Mouse (Mus musculus): ENCODE results near the gene Junb. TPM values are rescaled to one million over a fixed set of nuclear protein-coding genes. Genes with fewer than 3 reads are reported as not detected.

Gene Junb
- polyA plus RNA-seq, 1 experiment from 2014 or later = 6.2 TPM

DNA sequence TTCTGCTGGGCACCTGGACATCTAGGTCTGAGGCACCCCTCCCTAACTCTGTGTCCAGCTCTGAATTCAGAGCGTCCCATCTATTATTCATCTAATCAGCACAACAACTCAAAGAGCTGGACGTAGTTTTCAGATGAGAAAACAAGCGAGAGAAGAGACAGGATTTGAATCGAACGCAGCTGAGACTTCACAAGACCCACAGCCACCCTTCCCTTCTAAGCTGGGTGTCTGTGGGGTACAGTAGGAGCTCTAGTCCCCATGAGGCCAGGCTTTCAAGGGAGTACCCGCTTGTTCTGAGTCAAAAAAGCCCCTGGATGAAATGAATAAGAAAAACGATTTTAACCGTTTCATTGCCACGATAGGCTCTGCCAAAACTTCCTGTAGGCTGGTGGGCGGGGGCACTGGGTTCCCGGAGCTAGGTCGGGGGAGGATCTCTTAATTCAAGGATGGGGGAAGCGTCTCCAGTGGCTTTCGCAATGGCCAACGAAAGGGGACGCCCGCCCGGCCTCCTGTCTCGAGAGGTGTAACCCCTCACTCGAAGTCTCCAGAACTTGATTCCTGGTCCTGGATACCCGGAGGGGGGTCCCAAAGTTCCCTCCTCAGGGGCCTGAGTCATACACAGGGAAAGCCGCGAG lies 6.6 kb upstream of the Junb start:
- H3K27me3 ChIP-seq (ENCODE audit: control insufficient read depth, insufficient read depth, low read length) = peaks cover 15% of the 10 kb centered on the region

GRCm38 (mm10) chr8:84984294-84985048 lies 6.0 kb upstream of the Junb start:
- Histone ChIP-seq H3K9ac (ENCODE audit: low read length) (no peak overlapping the region), H3K9me3 (ENCODE audit: control insufficient read depth, low read length) (no peaks in the 10 kb centered on the region), H3K27me3 (ENCODE audit: control insufficient read depth, insufficient read depth, low read length) (peaks cover 21% of the 10 kb centered on the region), H3K27ac (ENCODE audit: low read depth, low read length) (no peak overlapping the region), H3K4me1 (ENCODE audit: control insufficient read depth, insufficient read depth, low read length) (peaks cover 26% of the 10 kb centered on the region), H3K4me2 (ENCODE audit: low read depth) (peak overlapping the region; percentile 97), H3K4me3 (ENCODE audit: low read depth, low read length) (no peak overlapping the region), H3K36me3 (ENCODE audit: control insufficient read depth, insufficient read depth, low read length) (no peaks in the 10 kb centered on the region)
- ATAC-seq (ENCODE audit: insufficient read depth, low FRiP score, low TSS enrichment) (no peak), DNase-seq (ENCODE audit: low spot score) (no peak)
- WGBS = 14% methylated on average over 16 of the region's 16 CpGs

More for the DNA sequence above, 6.6 kb upstream of the Junb start:
- Histone ChIP-seq H3K9ac (ENCODE audit: low read length) (peak overlapping the region; percentile 43), H3K9me3 (ENCODE audit: control insufficient read depth, low read length) (no peaks in the 10 kb centered on the region), H3K4me3 (ENCODE audit: low read depth, low read length) (peak overlapping the region; percentile 43), H3K4me2 (ENCODE audit: low read depth) (peak overlapping the region; percentile 97), H3K27ac (ENCODE audit: low read depth, low read length) (no peak overlapping the region), H3K4me1 (ENCODE audit: control insufficient read depth, insufficient read depth, low read length) (peaks cover 20% of the 10 kb centered on the region), H3K36me3 (ENCODE audit: control insufficient read depth, insufficient read depth, low read length) (no peaks in the 10 kb centered on the region)
- ATAC-seq (ENCODE audit: insufficient read depth, low FRiP score, low TSS enrichment) (no peak), DNase-seq (ENCODE audit: low spot score) (no peak)
- under 1% methylated on average over 23 of the region's 23 CpGs for WGBS

DNA sequence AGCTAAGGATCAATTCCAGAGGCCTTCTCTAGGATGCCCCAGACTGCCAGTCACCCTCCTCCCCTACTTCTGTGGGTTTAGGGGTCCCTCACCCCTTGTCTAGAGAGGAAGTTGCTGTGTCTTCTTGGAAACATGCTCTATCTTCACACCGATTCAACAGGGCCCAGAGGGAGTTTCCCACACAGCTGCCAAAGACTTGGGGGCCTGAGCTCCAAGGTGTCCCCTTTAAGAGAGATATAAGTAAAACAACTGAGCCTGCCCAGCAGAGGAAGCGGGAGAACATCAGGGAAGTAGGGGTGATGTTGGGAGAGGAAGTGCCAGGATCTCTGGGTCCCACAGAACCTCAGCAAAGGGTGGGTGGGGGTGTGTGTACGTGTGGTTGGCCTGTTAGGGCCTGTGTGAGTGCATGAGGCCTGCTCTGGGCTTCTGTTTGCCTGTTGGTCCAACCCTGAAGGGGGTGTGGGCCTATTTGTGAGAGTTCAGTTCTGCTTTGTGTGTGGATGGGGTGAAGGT lies 4.0 kb upstream of the Junb start:
- no peak for DNase-seq (ENCODE audit: low spot score)
- peaks cover 33% of the 10 kb centered on the region for H3K27me3 ChIP-seq (ENCODE audit: control insufficient read depth, insufficient read depth, low read length)
- no peak overlapping the region for H3K4me2 ChIP-seq (ENCODE audit: low read depth)
- H3K27ac ChIP-seq (ENCODE audit: low read depth, low read length) = no peak overlapping the region
- H3K9me3 ChIP-seq (ENCODE audit: control insufficient read depth, low read length) = no peaks in the 10 kb centered on the region
- H3K9ac ChIP-seq (ENCODE audit: low read length) = no peak overlapping the region
- no peak for ATAC-seq (ENCODE audit: insufficient read depth, low FRiP score, low TSS enrichment)
- peaks cover 41% of the 10 kb centered on the region for H3K4me1 ChIP-seq (ENCODE audit: control insufficient read depth, insufficient read depth, low read length)
- H3K36me3 ChIP-seq (ENCODE audit: control insufficient read depth, insufficient read depth, low read length) = no peaks in the 10 kb centered on the region
- H3K4me3 ChIP-seq (ENCODE audit: low read depth, low read length) = no peak overlapping the region
- WGBS = 67% methylated on average over 3 of the region's 3 CpGs

- no peaks in the 10 kb centered on the region for H3K36me3 ChIP-seq (ENCODE audit: control insufficient read depth, insufficient read depth, low read length)
- ATAC-seq (ENCODE audit: insufficient read depth, low FRiP score, low TSS enrichment) = no peak
- peaks cover 37% of the 10 kb centered on the region for H3K27me3 ChIP-seq (ENCODE audit: control insufficient read depth, insufficient read depth, low read length)
- H3K27ac ChIP-seq (ENCODE audit: low read depth, low read length) = no peak overlapping the region
- H3K4me2 ChIP-seq (ENCODE audit: low read depth) = no peak overlapping the region
- H3K9me3 ChIP-seq (ENCODE audit: control insufficient read depth, low read length) = no peaks in the 10 kb centered on the region
- no peak overlapping the region for H3K9ac ChIP-seq (ENCODE audit: low read length)
- peaks cover 46% of the 10 kb centered on the region for H3K4me1 ChIP-seq (ENCODE audit: control insufficient read depth, insufficient read depth, low read length)
- H3K4me3 ChIP-seq (ENCODE audit: low read depth, low read length) = no peak overlapping the region
- WGBS = 80% methylated on average over 15 of the region's 15 CpGs
- DNase-seq (ENCODE audit: low spot score) = no peak
Measured at GRCm38 (mm10) chr8:84981644-84982498, 3.4 kb upstream of the Junb start.

DNA sequence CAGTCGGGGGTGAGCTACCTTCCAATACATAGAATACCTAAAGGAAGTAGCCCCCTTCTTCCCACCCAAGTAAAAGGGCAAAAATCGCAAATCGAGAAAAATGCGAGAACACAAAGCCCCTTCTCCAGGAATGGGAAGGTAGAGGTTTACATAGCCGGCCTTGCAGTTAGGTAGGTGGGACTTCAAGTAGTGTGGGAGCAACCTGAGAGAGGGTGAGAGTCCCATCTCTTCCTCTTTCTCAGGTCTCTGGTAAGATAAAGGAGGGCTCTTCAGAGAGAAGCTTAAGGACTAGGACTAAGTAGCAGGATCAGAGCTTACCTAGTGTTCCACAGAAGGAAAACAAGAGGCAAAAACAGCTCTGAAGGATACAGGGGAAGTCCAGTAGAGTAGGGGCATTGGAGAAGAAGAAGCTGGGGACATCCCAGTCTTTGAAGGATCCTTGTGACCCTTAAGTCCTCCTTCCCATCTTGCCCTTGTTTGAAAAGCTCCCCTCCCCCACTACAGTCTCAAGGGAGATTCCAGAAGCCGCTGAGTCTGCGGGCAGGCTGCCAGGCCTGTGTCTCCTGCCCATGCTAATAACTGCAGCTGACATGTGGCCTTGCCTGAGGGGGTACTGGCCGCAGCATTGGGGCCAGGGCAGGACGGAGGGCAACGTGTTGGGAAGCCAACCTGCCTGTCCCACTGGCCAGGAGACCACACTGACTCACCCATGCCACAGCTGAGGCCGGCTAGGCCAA lies 2.3 kb upstream of the Junb start:
- peaks cover 48% of the 10 kb centered on the region for H3K4me1 ChIP-seq (ENCODE audit: control insufficient read depth, insufficient read depth, low read length)

GRCm38 (mm10) chr8:84979599-84980421 lies 1.3 kb upstream of the Junb start:
- Histone ChIP-seq H3K9ac (ENCODE audit: low read length) (no peak overlapping the region), H3K36me3 (ENCODE audit: control insufficient read depth, insufficient read depth, low read length) (no peaks in the 10 kb centered on the region), H3K4me3 (ENCODE audit: low read depth, low read length) (peak overlapping the region; percentile 26), H3K4me2 (ENCODE audit: low read depth) (peak overlapping the region; percentile 51), H3K27me3 (ENCODE audit: control insufficient read depth, insufficient read depth, low read length) (peaks cover 37% of the 10 kb centered on the region), H3K27ac (ENCODE audit: low read depth, low read length) (no peak overlapping the region), H3K4me1 (ENCODE audit: control insufficient read depth, insufficient read depth, low read length) (peaks cover 39% of the 10 kb centered on the region), H3K9me3 (ENCODE audit: control insufficient read depth, low read length) (no peaks in the 10 kb centered on the region)
- 0 out of 2 replicates have a peak, but pooled peaks have one; percentile 11 for ATAC-seq (ENCODE audit: insufficient read depth, low FRiP score, low TSS enrichment)
- WGBS = 4% methylated on average over 42 of the region's 42 CpGs
- peak; percentile 84 for DNase-seq (ENCODE audit: low spot score)

More for the DNA sequence above, 2.3 kb upstream of the Junb start:
- H3K4me3 ChIP-seq (ENCODE audit: low read depth, low read length) = no peak overlapping the region
- no peaks in the 10 kb centered on the region for H3K36me3 ChIP-seq (ENCODE audit: control insufficient read depth, insufficient read depth, low read length)
- H3K27me3 ChIP-seq (ENCODE audit: control insufficient read depth, insufficient read depth, low read length) = peaks cover 37% of the 10 kb centered on the region
- H3K27ac ChIP-seq (ENCODE audit: low read depth, low read length) = no peak overlapping the region
- no peak for ATAC-seq (ENCODE audit: insufficient read depth, low FRiP score, low TSS enrichment)
- peak overlapping the region; percentile 3; the same call in 1 of the 2 replicates for H3K9ac ChIP-seq (ENCODE audit: low read length)
- WGBS = 42% methylated on average over 11 of the region's 11 CpGs
- no peaks in the 10 kb centered on the region for H3K9me3 ChIP-seq (ENCODE audit: control insufficient read depth, low read length)
- H3K4me2 ChIP-seq (ENCODE audit: low read depth) = peak overlapping the region; percentile 7; the same call in 1 of the 2 replicates
- DNase-seq (ENCODE audit: low spot score) = peak; percentile 47

DNA sequence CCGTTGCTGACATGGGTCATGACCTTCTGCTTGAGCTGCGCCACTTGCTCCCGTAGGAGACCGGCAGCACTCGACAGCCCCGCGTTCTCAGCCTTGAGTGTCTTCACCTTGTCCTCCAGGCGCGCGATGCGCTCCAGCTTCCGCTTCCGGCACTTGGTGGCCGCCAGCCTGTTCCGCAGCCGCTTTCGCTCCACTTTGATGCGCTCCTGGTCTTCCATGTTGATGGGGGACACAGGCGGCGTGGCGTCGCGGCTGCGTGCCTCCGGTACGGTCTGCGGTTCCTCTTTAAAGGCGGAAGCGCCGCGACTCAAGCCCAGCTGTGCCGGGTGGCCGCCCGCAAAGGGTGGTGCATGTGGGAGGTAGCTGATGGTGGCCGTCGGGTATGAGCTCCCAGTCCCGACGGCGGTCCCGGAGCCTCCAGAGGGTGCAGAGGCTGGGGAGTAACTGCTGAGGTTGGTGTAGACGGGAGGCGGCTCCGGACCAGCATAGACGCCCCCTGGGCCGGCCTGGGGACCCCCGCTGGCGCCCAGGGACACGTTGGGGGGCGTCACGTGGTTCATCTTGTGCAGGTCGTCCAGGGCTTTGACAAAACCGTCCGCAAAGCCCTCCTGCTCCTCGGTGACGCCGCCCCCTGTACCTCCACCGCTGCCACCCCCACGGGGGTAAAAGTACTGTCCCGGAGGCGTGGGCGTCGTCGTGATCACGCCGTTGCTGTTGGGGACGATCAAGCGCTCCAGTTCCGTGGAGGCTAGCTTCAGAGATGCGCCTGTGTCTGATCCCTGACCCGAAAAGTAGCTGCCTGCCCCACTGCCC lies 877 bp downstream of the Junb start:
- Histone ChIP-seq H3K9ac (ENCODE audit: low read length) (peak overlapping the region; percentile 39), H3K36me3 (ENCODE audit: control insufficient read depth, insufficient read depth, low read length) (no peaks in the 10 kb centered on the region), H3K27me3 (ENCODE audit: control insufficient read depth, insufficient read depth, low read length) (peaks cover 37% of the 10 kb centered on the region), H3K9me3 (ENCODE audit: control insufficient read depth, low read length) (no peaks in the 10 kb centered on the region), H3K27ac (ENCODE audit: low read depth, low read length) (peak overlapping the region; percentile 29; the same call in 1 of the 2 replicates), H3K4me3 (ENCODE audit: low read depth, low read length) (peak overlapping the region; percentile 44), H3K4me2 (ENCODE audit: low read depth) (peak overlapping the region; percentile 79), H3K4me1 (ENCODE audit: control insufficient read depth, insufficient read depth, low read length) (peaks cover 36% of the 10 kb centered on the region)
- WGBS = 1% methylated on average over 69 of the region's 70 CpGs
- DNase-seq (ENCODE audit: low spot score) (peak; percentile 57), ATAC-seq (ENCODE audit: insufficient read depth, low FRiP score, low TSS enrichment) (no peak)
